Mouse (Mus musculus) liver, embryonic 14.5 days (tissue): ENCODE measurements around the gene Gm13030. TPM values are rescaled to one million over a fixed set of nuclear protein-coding genes. Genes with fewer than 3 reads are reported as not detected.
"Not testable (repeated sequence)": the region's sequence is repeated elsewhere in the genome, so short reads cannot be mapped to it uniquely, and the experiment has no call there.

Experiments
- ATAC-seq: fragments of 200-750 bp; cut with Nextera tagmentation; 2 replicates; pipeline ENCODE4 v1.8.0; 2017; ENCODE audit warnings: moderate number of reproducible peaks, mild to moderate bottlenecking, moderate library complexity; ENCODE audit not compliant: insufficient read depth
- DNase-seq, 3 experiments: peaks; one replicate each; pipeline ENCODE4 v3.0.0-alpha.2; 2012 to 2013; ENCODE audit warnings: low read depth in 3 of 3, low spot score in 3 of 3
- H3K27ac ChIP-seq: fragments of 300-500 bp; sonication (generic); 2 replicates; pipeline ENCODE4 v1.5.1; 2014; ENCODE audit warnings: moderate library complexity, mild to moderate bottlenecking, control low read depth, inconsistent platforms
- H3K27me3 ChIP-seq: fragments of 300-500 bp; sonication (generic); 2 replicates; pipeline ENCODE4 v1.6.1; 2014; ENCODE audit warnings: mild to moderate bottlenecking, low read length, moderate library complexity; ENCODE audit not compliant: control insufficient read depth, insufficient read depth
- H3K36me3 ChIP-seq: fragments of 300-500 bp; sonication (generic); replicated peaks from 2 replicates; pipeline ENCODE4 v1.6.1; 2014; ENCODE audit warnings: low read depth; ENCODE audit not compliant: control insufficient read depth, insufficient read depth
- H3K4me1 ChIP-seq, 2 experiments: fragments of 200-500 bp in 1 of 2; fragments of 300-500 bp in 1 of 2; sonication (generic) in 1 of 2; replicated peaks; 2 replicates each; pipeline ENCODE4 v1.6.1; 2012 to 2014; ENCODE audit warnings: antibody characterized with exemption in 1 of 2, inconsistent platforms in 1 of 2, low read length in 1 of 2; ENCODE audit not compliant: control insufficient read depth in 2 of 2, insufficient read depth in 2 of 2
- H3K4me2 ChIP-seq: fragments of 300-500 bp; sonication (generic); 2 replicates; pipeline ENCODE4 v1.6.1; 2014; ENCODE audit warnings: low read depth, mild to moderate bottlenecking, control low read depth, moderate library complexity
- H3K4me3 ChIP-seq, 2 experiments: fragments of 200-500 bp in 1 of 2; fragments of 300-500 bp in 1 of 2; sonication (generic) in 1 of 2; 2 replicates each; pipeline ENCODE4 v1.5.1; 2012 to 2014; ENCODE audit warnings: low read depth in 2 of 2, low read length in 2 of 2, mild to moderate bottlenecking in 2 of 2, control low read depth in 1 of 2, inconsistent platforms in 1 of 2, moderate library complexity in 1 of 2; ENCODE audit not compliant: insufficient read depth in 1 of 2
- H3K9ac ChIP-seq: fragments of 300-500 bp; sonication (generic); replicated peaks from 2 replicates; pipeline ENCODE4 v1.6.1; 2014; ENCODE audit warnings: mild to moderate bottlenecking, control low read depth, moderate library complexity
- H3K9me3 ChIP-seq: fragments of 300-500 bp; sonication (generic); 2 replicates; pipeline ENCODE4 v1.6.1; 2016; ENCODE audit warnings: low read length, mixed read lengths; ENCODE audit not compliant: control insufficient read depth
- CTCF ChIP-seq: IDR thresholded peaks from 2 replicates; pipeline ENCODE4 v1.5.1; 2016; ENCODE audit warnings: antibody characterized with exemption, low read depth, control low read depth
- EP300 ChIP-seq: IDR thresholded peaks from 2 replicates; pipeline ENCODE4 v1.6.1; 2016; ENCODE audit warnings: antibody characterized with exemption, low read depth
- WGBS: fragments of 180-500 bp; shearing (Covaris S2); extraction: QIAGEN DNeasy Blood & Tissue Kit; methylation state at CpG from one replicate; pipeline ENCODE4 v1.1.7; 2014; ENCODE audit not compliant: insufficient replicate concordance; 5-methylcytosine and 5-hydroxymethylcytosine counted together
- polyA plus RNA-seq, 2 experiments: library from polyadenylated mRNA; depleted of rRNA in 1 of 2; stranded (reverse) in 1 of 2; unstranded in 1 of 2; fragments of >200 nt; fragmentation: Nextera tagmentation in 1 of 2; extraction: Ambion mirVana in 1 of 2; gene quantifications; 2 replicates each; pipeline versions ENCODE4 v1.2.1 to v1.2.3; 2012 to 2014

Gene Gm13030
- polyA plus RNA-seq, 2 experiments: not detected

- H3K27me3 ChIP-seq: no peaks in the 10 kb centered on the region; the same call in 1 of the 2 replicates
- 19% methylated on average over 11 of the region's 11 CpGs for WGBS
- DNase-seq: no peak
Observed at GRCm38 (mm10) chr4:138827147-138827546, 46.6 kb downstream of the Gm13030 start.

GRCm38 (mm10) chr4:138825751-138826567 lies 47.8 kb downstream of the Gm13030 start:
- H3K4me3 ChIP-seq: no peak overlapping the region
- H3K27me3 ChIP-seq: no peaks in the 10 kb centered on the region; the same call in 1 of the 2 replicates
- no peaks in the 10 kb centered on the region for H3K9me3 ChIP-seq
- H3K36me3 ChIP-seq: no peaks in the 10 kb centered on the region
- WGBS: 30% methylated on average over 18 of the region's 18 CpGs
- ATAC-seq: no peak
- H3K4me1 ChIP-seq: no peaks in the 10 kb centered on the region
- DNase-seq: no peak
- TF ChIP-seq CTCF (no peak), EP300 (no peak)
- H3K4me2 ChIP-seq: no peak overlapping the region
- no peak overlapping the region for H3K9ac ChIP-seq
- H3K27ac ChIP-seq: no peak overlapping the region

More at GRCm38 (mm10) chr4:138827147-138827546, 46.6 kb downstream of the Gm13030 start:
- ATAC-seq: no peak
- Histone ChIP-seq H3K9ac (no peak overlapping the region), H3K4me3 (no peak overlapping the region), H3K9me3 (no peaks in the 10 kb centered on the region), H3K4me2 (no peak overlapping the region), H3K27ac (no peak overlapping the region), H3K36me3 (no peaks in the 10 kb centered on the region), H3K4me1 (no peaks in the 10 kb centered on the region)
- TF ChIP-seq EP300 (no peak), CTCF (no peak)

GRCm38 (mm10) chr4:138824660-138825059 lies 49.1 kb downstream of the Gm13030 start:
- Histone ChIP-seq H3K4me1 (no peaks in the 10 kb centered on the region), H3K36me3 (no peaks in the 10 kb centered on the region), H3K9me3 (no peaks in the 10 kb centered on the region), H3K4me3 (no peak overlapping the region), H3K27me3 (no peaks in the 10 kb centered on the region; the same call in 1 of the 2 replicates), H3K4me2 (no peak overlapping the region), H3K27ac (no peak overlapping the region), H3K9ac (no peak overlapping the region)
- DNase-seq: no peak
- no peak for TF ChIP-seq EP300
- TF ChIP-seq CTCF: no peak; the same call in 1 of the 2 replicates
- no peak for ATAC-seq
- 63% methylated on average over 2 of the region's 2 CpGs for WGBS

GRCm38 (mm10) chr4:138824161-138824560 lies 49.6 kb downstream of the Gm13030 start:
- H3K4me1 ChIP-seq, H3K9ac ChIP-seq, DNase-seq, ATAC-seq, H3K4me2 ChIP-seq, H3K4me3 ChIP-seq, H3K27ac ChIP-seq, H3K27me3 ChIP-seq, H3K36me3 ChIP-seq, H3K9me3 ChIP-seq: not testable (repeated sequence)
- 46% methylated on average over 2 of the region's 2 CpGs for WGBS

- Histone ChIP-seq H3K9ac (no peak overlapping the region), H3K4me2 (no peak overlapping the region), H3K4me3 (no peak overlapping the region), H3K9me3 (no peaks in the 10 kb centered on the region), H3K36me3 (no peaks in the 10 kb centered on the region), H3K27me3 (no peaks in the 10 kb centered on the region), H3K4me1 (no peaks in the 10 kb centered on the region), H3K27ac (no peak overlapping the region)
- TF ChIP-seq CTCF (no peak), EP300 (no peak)
- WGBS: 73% methylated on average over 2 of the region's 2 CpGs
- DNase-seq (no peak), ATAC-seq (no peak)
Observed at GRCm38 (mm10) chr4:138821036-138821435, 52.7 kb downstream of the Gm13030 start.

Other genes with a start within 250 kb of the Gm13030 start
- not detected in 2 replicates for gene Vwa5b1, start 238.1 kb downstream of the Gm13030 start, polyA plus RNA-seq (2012; rRNA removed)
- not detected in 2 replicates for gene Vwa5b1, start 238.1 kb downstream of the Gm13030 start, polyA plus RNA-seq (2014; fragmentation: Nextera tagmentation; extraction: Ambion mirVana)
- gene Pla2g2c, start 149.2 kb downstream of the Gm13030 start, polyA plus RNA-seq (2012; rRNA removed): 0.01 TPM in 1 of 2 replicates, not detected in the other
- not detected in 2 replicates for gene Pla2g2c, start 149.2 kb downstream of the Gm13030 start, polyA plus RNA-seq (2014; fragmentation: Nextera tagmentation; extraction: Ambion mirVana)
- 0.04 and 0.06 TPM in 2 replicates for gene Ubxn10, start 136.8 kb downstream of the Gm13030 start, polyA plus RNA-seq (2012; rRNA removed)
- gene Ubxn10, start 136.8 kb downstream of the Gm13030 start, polyA plus RNA-seq (2014; fragmentation: Nextera tagmentation; extraction: Ambion mirVana): 0.09 and 0.11 TPM in 2 replicates
- 0.02 TPM in 2 replicates for gene Pla2g2f, start 116.3 kb downstream of the Gm13030 start, polyA plus RNA-seq (2012; rRNA removed)
- gene Pla2g2f, start 116.3 kb downstream of the Gm13030 start, polyA plus RNA-seq (2014; fragmentation: Nextera tagmentation; extraction: Ambion mirVana): not detected in 2 replicates
- gene Pla2g2d, start 98.2 kb downstream of the Gm13030 start, polyA plus RNA-seq (2012; rRNA removed): not detected in 2 replicates
- not detected in 2 replicates for gene Pla2g2d, start 98.2 kb downstream of the Gm13030 start, polyA plus RNA-seq (2014; fragmentation: Nextera tagmentation; extraction: Ambion mirVana)
- gene Pla2g5, start 10.5 kb downstream of the Gm13030 start, polyA plus RNA-seq (2012; rRNA removed): not detected in 2 replicates
- not detected in 2 replicates for gene Pla2g5, start 10.5 kb downstream of the Gm13030 start, polyA plus RNA-seq (2014; fragmentation: Nextera tagmentation; extraction: Ambion mirVana)
- not detected in 2 replicates for gene Pla2g2e, start 4.0 kb upstream of the Gm13030 start, polyA plus RNA-seq (2012; rRNA removed)
- not detected in 2 replicates for gene Pla2g2e, start 4.0 kb upstream of the Gm13030 start, polyA plus RNA-seq (2014; fragmentation: Nextera tagmentation; extraction: Ambion mirVana)
- gene Otud3, start 40.0 kb upstream of the Gm13030 start, polyA plus RNA-seq (2012; rRNA removed): 1.1 and 1.5 TPM in 2 replicates
- gene Otud3, start 40.0 kb upstream of the Gm13030 start, polyA plus RNA-seq (2014; fragmentation: Nextera tagmentation; extraction: Ambion mirVana): 0.75 and 0.94 TPM in 2 replicates
- gene Rnf186, start 93.1 kb upstream of the Gm13030 start, polyA plus RNA-seq (2012; rRNA removed): 0.13 and 0.21 TPM in 2 replicates
- gene Rnf186, start 93.1 kb upstream of the Gm13030 start, polyA plus RNA-seq (2014; fragmentation: Nextera tagmentation; extraction: Ambion mirVana): 0.18 and 0.25 TPM in 2 replicates
- 2.1 TPM in 2 replicates for gene Tmco4, start 98.9 kb upstream of the Gm13030 start, polyA plus RNA-seq (2012; rRNA removed)
- gene Tmco4, start 98.9 kb upstream of the Gm13030 start, polyA plus RNA-seq (2014; fragmentation: Nextera tagmentation; extraction: Ambion mirVana): 1.2 and 2.7 TPM in 2 replicates
- gene Htr6, start 201.6 kb upstream of the Gm13030 start, polyA plus RNA-seq (2012; rRNA removed): not detected in 2 replicates
- gene Htr6, start 201.6 kb upstream of the Gm13030 start, polyA plus RNA-seq (2014; fragmentation: Nextera tagmentation; extraction: Ambion mirVana): not detected in 2 replicates
- 0.74 and 0.80 TPM in 2 replicates for gene Nbl1, start 219.0 kb upstream of the Gm13030 start, polyA plus RNA-seq (2012; rRNA removed)
- gene Nbl1, start 219.0 kb upstream of the Gm13030 start, polyA plus RNA-seq (2014; fragmentation: Nextera tagmentation; extraction: Ambion mirVana): 0.63 and 0.91 TPM in 2 replicates